Mouse (Mus musculus) liver, adult 2 months (tissue): ENCODE data around the gene Olfr805. TPM values are rescaled to one million over a fixed set of nuclear protein-coding genes. Genes with fewer than 3 reads are reported as not detected.

Experiments
- DNase-seq: peaks from one replicate; pipeline ENCODE4 v3.0.0-alpha.2; 2011; ENCODE audit warnings: low read depth, low spot score; ENCODE audit errors: extremely low read depth
- H3K27ac ChIP-seq: fragments of 200-500 bp; replicated peaks from 2 replicates; pipeline ENCODE4 v1.5.1; 2012; ENCODE audit warnings: low read depth, mild to moderate bottlenecking, control low read depth, inconsistent platforms, low read length; ENCODE audit not compliant: insufficient read depth
- H3K27me3 ChIP-seq: fragments of 200-500 bp; 2 replicates; pipeline ENCODE4 v1.6.1; 2012; ENCODE audit warnings: mild to moderate bottlenecking, moderate library complexity, low read length, inconsistent platforms; ENCODE audit not compliant: control insufficient read depth, insufficient read depth
- H3K36me3 ChIP-seq: fragments of 200-500 bp; 2 replicates; pipeline ENCODE4 v1.6.1; 2012; ENCODE audit warnings: low read length, inconsistent platforms; ENCODE audit not compliant: control insufficient read depth, insufficient read depth
- H3K4me1 ChIP-seq: fragments of 200-500 bp; 2 replicates; pipeline ENCODE4 v1.6.1; 2011; ENCODE audit warnings: low read length; ENCODE audit not compliant: control insufficient read depth, insufficient read depth
- H3K4me3 ChIP-seq: fragments of 200-500 bp; 2 replicates; pipeline ENCODE4 v1.5.1; 2011; ENCODE audit warnings: low read depth, mild to moderate bottlenecking, control low read depth, low read length, moderate library complexity; ENCODE audit not compliant: insufficient read depth
- H3K79me2 ChIP-seq: fragments of 200-500 bp; 2 replicates; pipeline ENCODE4 v1.6.1; 2012; ENCODE audit warnings: inconsistent platforms, mild to moderate bottlenecking, low read length, moderate library complexity; ENCODE audit not compliant: control insufficient read depth, insufficient read depth
- H3K9ac ChIP-seq: fragments of 200-500 bp; 2 replicates; pipeline ENCODE4 v1.6.1; 2012; ENCODE audit warnings: low read depth, mild to moderate bottlenecking, control low read depth, inconsistent platforms, low read length
- CTCF ChIP-seq: fragments of 200-500 bp; IDR thresholded peaks from 2 replicates; pipeline ENCODE4 v1.5.1; 2011; ENCODE audit warnings: low read depth, low read length, control low read depth
- POLR2A ChIP-seq: fragments of 200-500 bp; IDR thresholded peaks from 2 replicates; pipeline ENCODE4 v1.6.1; 2011; ENCODE audit warnings: low read length, control low read depth; ENCODE audit not compliant: insufficient read depth; ENCODE audit errors: extremely low read depth
- WGBS: fragments of 180-500 bp; shearing (Covaris S2); methylation state at CpG from one replicate; pipeline ENCODE4 v1.1.7; 2018; 5-methylcytosine and 5-hydroxymethylcytosine counted together
- polyA plus RNA-seq: library from polyadenylated mRNA; depleted of rRNA; stranded (reverse); fragments of >200 nt; gene quantifications from 2 replicates; pipeline ENCODE4 v1.2.3, GENCODE M21; 2012; rRNA removed
- total RNA-seq: library from RNA; depleted of rRNA; stranded (reverse); fragments of >200 nt; gene quantifications from 2 replicates; pipeline ENCODE4 v1.2.3, GENCODE M21; 2014; rRNA removed

Olfr805 gene
- total RNA-seq (not detected in 2 replicates), polyA plus RNA-seq (not detected in 2 replicates)

DNA sequence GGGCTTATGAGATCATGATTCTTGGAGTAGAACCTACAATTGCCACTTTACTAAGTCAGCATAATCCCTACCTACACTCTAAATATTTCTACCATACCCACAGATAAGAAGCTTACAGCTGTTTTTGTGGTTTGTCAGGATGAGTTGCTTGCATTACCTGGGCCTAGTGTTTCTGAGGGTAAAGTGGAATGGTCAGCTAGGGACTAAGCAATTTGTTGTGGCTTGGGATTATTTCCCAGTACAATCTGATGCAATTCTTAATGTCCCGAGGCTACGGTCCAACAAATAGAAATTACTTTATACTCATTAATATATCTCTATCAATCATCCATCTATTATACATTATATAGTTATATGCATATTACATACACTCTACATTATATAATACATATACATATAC is at the start of gene Olfr805:
TSS of gene Olfr805 (minus strand) at position 101 of the 400 bp plus-strand sequence.
- Histone ChIP-seq H3K4me3 (no peak within 1 kb of the TSS), H3K27ac (no peak within 1 kb of the TSS), H3K27me3 (no peaks in the 10 kb centered on the region), H3K36me3 (no peaks in the 10 kb centered on the region), H3K9ac (no peak within 1 kb of the TSS), H3K4me1 (no peaks in the 10 kb centered on the region), H3K79me2 (no peaks in the 10 kb centered on the region)
- DNase-seq, result no peak
- 96% methylated on average over 2 of the region's 2 CpGs for WGBS
- TF ChIP-seq CTCF, result no peak

DNA sequence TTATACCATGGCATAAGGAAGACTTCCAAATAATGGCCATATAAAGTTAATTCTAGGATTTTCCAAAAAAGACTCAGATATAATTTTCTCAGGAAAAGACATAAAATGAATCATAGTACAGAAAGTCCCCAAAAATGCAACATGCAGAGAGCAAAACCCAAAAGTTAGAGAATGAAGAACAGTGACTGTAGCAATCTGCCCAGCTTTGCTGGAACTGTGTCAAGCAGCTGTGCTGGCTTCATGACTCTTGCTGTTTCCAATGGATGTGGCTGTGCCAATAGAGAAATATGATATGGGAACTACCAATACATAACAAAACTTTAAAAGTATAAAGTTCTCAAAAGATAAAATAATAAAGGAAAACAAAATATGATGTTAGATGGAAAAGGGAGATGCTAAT is 48.9 kb upstream of the Olfr805 start:
- Histone ChIP-seq H3K9ac (no peak overlapping the region), H3K27me3 (no peaks in the 10 kb centered on the region), H3K4me3 (no peak overlapping the region), H3K79me2 (no peaks in the 10 kb centered on the region), H3K4me1 (no peaks in the 10 kb centered on the region), H3K27ac (no peak overlapping the region), H3K36me3 (no peaks in the 10 kb centered on the region)
- no peak for DNase-seq
- TF ChIP-seq CTCF, result no peak
- no peak for TF ChIP-seq POLR2A

DNA sequence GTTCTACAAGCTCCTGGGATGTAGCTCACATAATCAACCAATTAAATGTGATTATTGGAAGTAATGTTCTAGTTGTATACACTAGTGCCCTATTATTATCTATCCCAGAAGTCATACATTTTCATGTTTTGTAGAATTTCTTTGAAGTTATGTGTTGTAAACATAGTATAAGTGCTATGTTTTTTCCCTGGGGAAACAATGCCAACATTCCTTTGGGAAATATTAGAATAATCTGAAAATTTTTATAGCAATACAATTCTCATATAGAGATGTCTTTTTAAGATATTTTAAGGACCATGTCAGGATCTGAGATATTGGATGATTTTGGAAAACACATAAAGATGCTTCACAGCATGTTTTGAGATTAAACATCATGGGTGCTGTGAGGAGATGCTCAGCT is 45.2 kb upstream of the Olfr805 start, which contains the start of gene Olfr809:
TSS of gene Olfr809 (plus strand) at position 301 of the 400 bp plus-strand sequence.
- Histone ChIP-seq H3K4me1 (no peaks in the 10 kb centered on the region), H3K4me3 (no peak within 1 kb of the TSS), H3K79me2 (no peaks in the 10 kb centered on the region), H3K27me3 (no peaks in the 10 kb centered on the region), H3K9ac (no peak within 1 kb of the TSS), H3K36me3 (no peaks in the 10 kb centered on the region), H3K27ac (no peak within 1 kb of the TSS)
- TF ChIP-seq CTCF, result no peak
- TF ChIP-seq POLR2A, result no peak
- DNase-seq, result no peak

DNA sequence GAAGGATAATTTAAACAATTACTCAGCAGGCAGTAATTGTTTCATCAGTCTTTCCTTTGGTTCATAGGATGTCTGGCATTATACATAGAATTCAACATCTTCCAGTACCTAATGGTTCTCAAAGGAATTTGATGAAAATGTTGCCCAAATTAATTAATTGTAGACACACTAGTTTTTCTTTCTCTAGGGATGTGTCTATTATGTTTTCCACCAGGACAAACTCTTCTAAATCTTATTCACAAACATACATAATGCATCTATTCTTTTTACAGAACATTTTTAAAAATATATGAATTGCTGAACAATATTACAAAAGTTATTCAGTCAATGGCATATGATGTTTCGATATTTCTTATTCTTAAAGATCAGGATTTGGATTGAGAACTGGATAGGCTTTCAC is 36.0 kb upstream of the Olfr805 start, which contains the start of gene Olfr808:
TSS of gene Olfr808 (plus strand) at position 301 of the 400 bp plus-strand sequence.
- no peak within 1 kb of the TSS for H3K9ac ChIP-seq
- DNase-seq, result no peak
- no peaks in the 10 kb centered on the region for H3K79me2 ChIP-seq
- no peak within 1 kb of the TSS for H3K27ac ChIP-seq
- 85% methylated on average over 1 of the region's 1 CpGs for WGBS
- H3K36me3 ChIP-seq, result no peaks in the 10 kb centered on the region
- no peaks in the 10 kb centered on the region for H3K4me1 ChIP-seq
- H3K27me3 ChIP-seq, result no peaks in the 10 kb centered on the region
- TF ChIP-seq POLR2A (no peak), CTCF (no peak)
- no peak within 1 kb of the TSS for H3K4me3 ChIP-seq

DNA sequence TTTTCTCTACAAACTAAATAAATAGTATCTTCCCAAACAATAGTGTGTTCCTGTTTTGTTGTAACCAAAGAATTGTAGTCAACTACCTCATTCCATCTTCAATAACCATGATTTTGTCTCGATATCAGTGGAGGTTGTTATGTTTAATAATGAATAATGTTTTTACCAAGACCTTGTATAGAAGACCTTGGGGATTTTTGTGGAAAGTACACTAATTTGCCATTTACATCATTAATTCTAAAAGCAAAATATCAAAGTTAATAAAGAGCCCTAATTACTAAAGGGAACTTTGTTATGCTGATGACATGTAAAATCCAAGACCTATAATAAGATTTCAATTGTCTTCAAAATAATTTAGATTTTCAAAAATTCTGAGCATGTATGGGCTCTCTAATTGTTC is 28.5 kb upstream of the Olfr805 start, which contains the start of gene Olfr807:
TSS of gene Olfr807 (minus strand) at position 101 of the 400 bp plus-strand sequence.
- 81% methylated on average over 1 of the region's 1 CpGs for WGBS
- no peak within 1 kb of the TSS for H3K4me3 ChIP-seq
- no peaks in the 10 kb centered on the region for H3K27me3 ChIP-seq
- H3K9ac ChIP-seq, result no peak within 1 kb of the TSS
- DNase-seq, result no peak
- no peaks in the 10 kb centered on the region for H3K36me3 ChIP-seq
- TF ChIP-seq CTCF (no peak), POLR2A (no peak)
- H3K79me2 ChIP-seq, result no peaks in the 10 kb centered on the region
- no peak within 1 kb of the TSS for H3K27ac ChIP-seq
- H3K4me1 ChIP-seq, result no peaks in the 10 kb centered on the region

DNA sequence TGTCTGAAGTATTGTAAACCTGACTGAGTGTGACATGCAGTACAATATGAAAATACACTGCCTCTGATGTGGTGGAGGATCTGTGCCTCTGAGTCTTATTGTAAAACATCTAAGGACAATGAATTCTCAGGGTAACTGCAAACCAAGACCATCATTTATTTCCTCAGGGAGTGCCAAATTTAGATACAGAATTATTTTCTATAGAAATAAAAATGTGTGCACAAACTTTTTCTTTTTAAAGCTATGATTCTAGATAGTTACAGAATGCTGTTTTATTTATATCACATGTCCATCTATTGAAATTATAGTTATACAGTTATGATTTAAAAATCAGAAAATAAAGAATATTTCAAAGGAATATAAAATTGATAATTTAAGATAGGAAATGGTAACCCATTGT is 12.6 kb upstream of the Olfr805 start, which contains the start of gene Olfr806:
TSS of gene Olfr806 (minus strand) at position 101 of the 400 bp plus-strand sequence.
- DNase-seq, result no peak
- H3K27ac ChIP-seq, result no peak within 1 kb of the TSS
- H3K27me3 ChIP-seq, result no peaks in the 10 kb centered on the region
- H3K4me1 ChIP-seq, result no peaks in the 10 kb centered on the region
- TF ChIP-seq CTCF, result no peak
- no peaks in the 10 kb centered on the region for H3K79me2 ChIP-seq
- no peaks in the 10 kb centered on the region for H3K36me3 ChIP-seq
- H3K9ac ChIP-seq, result no peak within 1 kb of the TSS
- no peak within 1 kb of the TSS for H3K4me3 ChIP-seq
